Mouse (Mus musculus) layer of hippocampus, adult 11-12 months (tissue): ENCODE measurements around the gene Tomm40l.

Source experiments
- DNase-seq: peaks from one replicate; pipeline ENCODE4 v3.0.0; 2022; ENCODE audit warnings: low spot score

Tomm40l gene

GRCm38 (mm10) chr1:171193911-171194830 is 28.1 kb downstream of the Tomm40l start:
- DNase-seq = no peak

DNA sequence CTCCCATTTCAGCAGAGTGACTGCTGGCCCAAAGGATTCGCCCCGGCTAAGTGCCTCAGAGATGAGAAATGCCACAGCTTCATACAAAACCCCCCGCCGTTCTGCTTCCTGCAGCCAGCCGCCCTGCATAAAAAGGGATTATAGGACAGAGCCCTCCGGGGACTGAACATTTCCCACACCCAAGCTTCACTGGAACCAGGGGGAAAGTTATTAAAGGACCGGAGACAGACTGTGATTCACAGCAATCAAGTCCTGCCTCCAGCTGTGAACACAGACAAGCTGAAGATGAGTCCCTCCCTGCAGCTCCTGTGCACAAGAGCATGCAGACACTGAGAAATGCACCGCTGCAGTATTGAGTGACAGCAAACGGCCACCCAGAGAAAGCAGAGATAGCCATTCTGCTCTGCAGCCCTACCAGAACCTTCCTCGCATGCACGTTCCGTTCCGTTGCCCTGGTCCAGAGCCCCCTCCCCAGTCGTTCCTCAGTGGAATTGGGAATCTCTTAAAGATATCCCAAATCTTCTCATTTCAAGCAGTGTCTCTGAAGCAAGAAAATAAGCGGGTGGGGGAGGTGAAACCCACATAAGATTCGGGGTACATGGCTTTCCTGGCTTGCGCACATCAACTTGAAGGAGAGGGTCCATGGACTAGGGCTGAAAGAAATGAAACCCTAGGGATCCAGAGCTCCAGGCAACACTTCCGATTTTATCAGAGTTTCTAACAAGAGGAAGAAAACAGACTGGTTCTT is 29.0 kb downstream of the Tomm40l start:
- no peak for DNase-seq

DNA sequence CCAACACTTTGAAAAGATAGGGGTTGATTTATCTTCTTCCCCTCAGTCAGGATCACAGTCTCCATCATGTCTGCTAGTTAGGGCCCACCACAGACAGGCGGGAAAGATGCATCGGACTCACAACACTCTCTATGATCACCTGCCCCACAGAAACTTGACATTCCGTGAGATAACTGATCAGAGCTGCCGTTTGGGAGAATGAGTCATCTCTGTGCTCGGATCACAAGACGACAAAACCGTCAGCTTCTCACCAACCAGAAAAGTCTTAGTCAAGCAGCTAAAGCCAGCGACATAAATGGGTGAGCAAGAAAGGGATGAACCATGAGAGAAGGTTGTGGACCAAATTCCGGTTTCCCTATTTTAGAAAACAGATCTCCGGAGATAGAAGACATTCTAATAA is 30.0 kb downstream of the Tomm40l start:
- DNase-seq = no peak

DNA sequence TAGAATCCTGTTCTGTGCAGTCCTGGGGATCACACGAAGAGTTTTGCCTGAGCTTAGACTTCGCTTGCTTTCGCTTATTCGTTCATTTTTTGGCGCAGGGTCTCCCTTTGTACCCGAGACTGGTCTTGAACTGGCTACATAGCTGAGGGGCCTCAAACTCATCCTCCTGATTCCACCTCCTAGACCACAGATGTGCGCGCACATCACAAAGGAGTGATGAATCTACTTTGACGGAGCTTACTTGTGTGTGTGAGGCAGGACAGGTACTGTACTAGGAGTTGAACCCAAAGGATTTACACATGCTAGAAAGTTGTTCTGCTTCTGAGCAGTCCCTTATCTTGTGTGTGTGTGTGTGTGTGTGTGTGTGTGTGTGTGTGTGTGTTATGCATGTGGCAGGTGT is 31.5 kb downstream of the Tomm40l start:
- no peak for DNase-seq

- DNase-seq = no peak
These were observed 32.7 kb downstream of the Tomm40l start for GRCm38 (mm10) chr1:171189476-171190114.

- no peak for DNase-seq
These were observed 33.3 kb downstream of the Tomm40l start for GRCm38 (mm10) chr1:171189046-171189445.

DNA sequence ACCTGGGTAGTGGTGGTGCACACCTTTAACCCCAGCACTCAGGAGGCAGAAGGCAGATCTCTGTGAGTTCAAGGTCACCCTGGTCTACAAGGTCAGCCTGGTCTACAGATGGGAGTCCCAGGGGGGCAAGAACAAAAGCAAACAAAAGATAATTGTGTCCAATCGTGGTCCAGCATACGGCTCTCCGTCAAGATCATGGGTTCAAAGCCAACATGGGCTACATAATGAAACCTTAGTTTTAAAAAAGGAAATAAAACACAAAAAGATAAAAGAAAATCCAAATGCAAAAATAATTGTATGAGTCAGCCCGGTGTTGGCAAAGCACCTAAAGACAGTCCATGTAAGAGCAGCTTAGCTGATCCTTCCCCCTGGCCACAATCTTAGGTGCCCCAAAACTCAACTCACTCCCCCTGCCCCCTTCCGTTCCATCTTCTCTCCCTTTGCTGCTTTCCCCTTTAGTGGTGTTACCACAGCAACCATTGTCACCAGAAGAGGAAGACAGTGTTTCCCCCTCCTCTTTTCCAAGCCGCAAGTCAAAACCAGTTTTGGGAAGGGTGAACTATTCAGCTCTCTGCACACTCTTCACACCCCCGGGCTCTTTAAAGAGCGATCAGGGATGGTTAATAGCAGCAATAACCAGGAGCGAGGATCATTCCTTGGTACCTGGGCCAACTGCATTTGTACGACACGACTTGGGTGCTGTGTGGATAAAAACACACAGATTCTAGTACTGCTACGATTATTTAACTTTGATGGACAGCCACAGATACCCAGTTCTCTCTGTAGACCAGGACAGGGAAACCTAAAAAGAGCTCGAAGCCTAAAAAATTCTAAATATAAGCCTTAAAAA is 34.2 kb downstream of the Tomm40l start:
- DNase-seq = no peak

DNA sequence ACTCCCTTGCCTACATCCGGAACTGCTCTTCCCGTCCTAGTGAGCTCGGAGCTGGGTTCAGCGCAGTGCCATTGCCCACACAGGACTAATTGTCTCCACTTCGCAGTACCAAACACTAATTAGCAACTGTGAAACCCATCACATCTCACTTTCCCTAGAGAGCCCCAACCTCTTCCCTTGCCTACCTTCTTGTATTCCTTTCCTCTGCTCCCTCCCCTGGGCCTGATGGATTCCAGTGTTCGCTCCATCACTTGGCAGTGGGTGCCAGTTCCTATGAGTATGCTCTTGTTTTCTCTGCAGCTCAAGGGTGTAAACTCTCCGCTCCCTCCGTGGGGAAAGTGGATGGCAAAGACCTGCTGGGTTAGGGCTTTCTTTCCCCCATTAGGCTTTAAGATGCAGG is 36.7 kb downstream of the Tomm40l start:
- DNase-seq = no peak

DNA sequence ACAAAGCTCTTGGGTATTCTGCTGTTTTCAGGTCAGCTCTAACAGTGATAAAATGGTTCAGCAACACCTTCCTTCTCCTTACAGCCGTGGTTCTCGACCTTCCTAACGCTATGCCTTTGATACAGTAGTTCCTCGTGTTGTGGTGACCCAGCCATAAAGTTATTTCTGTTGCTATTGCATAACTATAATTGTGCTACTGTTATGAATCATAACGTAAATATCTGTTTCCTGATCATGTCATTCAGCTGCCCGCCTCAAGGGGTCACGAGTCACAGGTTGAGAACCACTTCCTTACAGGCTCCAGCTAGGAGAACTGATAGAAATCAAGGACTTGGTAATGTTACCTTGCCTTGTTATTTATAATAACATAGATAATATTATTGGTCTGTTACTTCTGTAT is 38.0 kb downstream of the Tomm40l start:
- no peak for DNase-seq

DNA sequence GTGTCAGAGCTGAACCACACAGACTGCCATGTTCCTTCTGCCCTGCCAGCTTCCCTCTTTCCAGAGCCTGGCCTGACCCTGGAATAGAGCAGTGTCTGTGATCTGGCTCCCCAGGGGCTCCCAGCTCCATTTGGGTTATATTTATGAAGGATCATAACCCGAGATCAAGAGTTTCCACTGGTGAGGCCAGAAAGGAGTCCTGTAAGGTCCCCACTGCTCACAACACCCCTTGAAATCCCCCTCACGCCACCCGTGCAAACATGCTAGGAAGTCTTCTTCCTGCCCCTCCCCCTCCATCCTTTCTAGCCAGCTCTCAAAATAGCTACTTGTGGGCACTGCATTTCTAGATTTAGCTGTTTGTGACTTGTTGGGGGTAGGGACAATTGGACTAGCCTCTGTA is 38.7 kb downstream of the Tomm40l start:
- peak; percentile 23 for DNase-seq

DNA sequence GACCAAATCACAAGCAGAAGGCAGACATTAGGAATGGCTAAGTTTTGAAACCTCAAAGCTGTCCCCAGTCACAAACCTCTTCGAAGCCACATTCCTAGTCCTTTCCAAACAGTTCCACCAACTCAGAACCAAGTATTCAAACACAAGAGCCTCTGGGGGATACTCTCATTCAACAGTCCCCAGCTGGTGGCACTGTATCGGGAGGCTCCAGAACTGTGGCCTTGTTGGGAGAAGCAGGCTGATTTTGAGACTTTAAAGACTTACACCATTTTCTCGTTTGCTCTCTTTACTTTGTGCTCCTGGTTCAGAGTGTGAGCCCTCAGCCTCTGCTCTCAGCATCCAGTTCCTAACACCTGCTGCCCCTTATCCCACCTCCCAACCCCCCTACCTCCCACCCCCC is 39.3 kb downstream of the Tomm40l start:
- DNase-seq = no peak

DNA sequence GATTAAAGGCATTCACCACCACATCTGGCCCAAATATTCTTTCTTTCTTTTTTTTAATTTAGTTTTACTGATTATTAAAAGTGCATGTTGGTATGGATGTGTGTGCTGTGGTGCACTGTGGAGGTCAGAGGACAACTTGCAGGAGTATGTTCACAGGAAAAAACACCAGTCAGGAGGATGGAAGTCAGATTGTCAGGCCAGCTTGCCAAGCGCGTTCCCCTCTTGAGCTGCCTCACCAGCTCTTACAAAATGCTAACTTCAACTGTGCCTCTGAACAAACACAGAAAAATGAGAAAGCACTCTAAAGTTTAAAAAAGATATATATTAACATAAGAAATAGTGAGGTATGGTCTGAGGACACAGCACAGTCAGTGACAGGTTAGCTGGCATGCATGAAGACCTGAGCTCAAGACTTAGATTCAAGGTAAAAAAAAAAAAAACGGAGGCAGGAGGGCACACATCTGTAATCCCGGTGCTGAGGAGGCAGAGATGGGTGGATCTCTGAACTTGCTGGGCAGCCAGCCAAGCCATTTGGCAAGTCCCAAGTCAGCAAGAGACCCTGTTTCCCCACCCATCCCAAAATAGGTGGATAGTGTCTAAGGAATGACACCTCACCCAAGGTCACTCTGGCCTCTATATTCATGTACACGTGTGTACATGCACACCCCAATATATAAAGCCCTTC is 42.7 kb downstream of the Tomm40l start:
- no peak for DNase-seq

DNA sequence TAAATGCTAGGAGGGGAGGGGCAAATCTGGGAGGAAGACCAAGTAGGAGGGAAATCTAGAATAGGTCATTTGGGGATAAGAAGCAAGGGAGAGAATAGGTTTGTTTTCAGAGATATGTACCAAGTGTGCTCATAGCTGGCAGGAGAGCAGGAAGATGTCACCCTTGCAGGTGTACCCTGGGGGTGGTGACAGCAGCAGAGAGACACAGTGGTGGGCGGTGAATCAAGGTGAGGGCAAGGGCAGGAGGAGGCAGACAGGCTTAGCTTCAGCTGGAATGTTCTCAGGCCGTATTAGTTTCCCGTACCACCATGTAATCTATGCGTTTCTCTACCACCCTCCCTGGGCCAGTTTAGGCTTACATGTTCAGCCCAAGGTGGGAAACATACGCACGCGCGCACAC is 49.5 kb downstream of the Tomm40l start:
- DNase-seq = no peak

DNA sequence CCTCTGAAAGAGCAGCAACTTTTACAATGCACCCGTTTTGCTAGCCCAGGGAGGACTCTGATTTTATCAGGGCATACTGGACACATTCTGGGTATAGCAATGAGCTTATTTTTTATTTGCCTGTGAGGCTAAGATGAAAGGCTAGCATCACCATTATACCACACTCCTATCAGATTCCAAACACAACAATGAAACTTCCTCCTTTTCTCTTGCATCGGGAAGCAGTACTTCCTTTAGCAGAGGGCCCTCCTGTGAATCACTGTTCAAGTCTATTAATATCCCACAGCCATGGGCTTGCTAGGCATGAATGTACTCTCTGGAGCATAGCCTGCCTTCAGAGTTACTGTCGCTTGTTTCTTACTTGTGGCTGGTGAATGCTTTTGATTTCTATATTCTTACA is 51.2 kb downstream of the Tomm40l start:
- DNase-seq = no peak

- DNase-seq = no peak
These were observed 52.4 kb downstream of the Tomm40l start for GRCm38 (mm10) chr1:171169913-171170312.

DNA sequence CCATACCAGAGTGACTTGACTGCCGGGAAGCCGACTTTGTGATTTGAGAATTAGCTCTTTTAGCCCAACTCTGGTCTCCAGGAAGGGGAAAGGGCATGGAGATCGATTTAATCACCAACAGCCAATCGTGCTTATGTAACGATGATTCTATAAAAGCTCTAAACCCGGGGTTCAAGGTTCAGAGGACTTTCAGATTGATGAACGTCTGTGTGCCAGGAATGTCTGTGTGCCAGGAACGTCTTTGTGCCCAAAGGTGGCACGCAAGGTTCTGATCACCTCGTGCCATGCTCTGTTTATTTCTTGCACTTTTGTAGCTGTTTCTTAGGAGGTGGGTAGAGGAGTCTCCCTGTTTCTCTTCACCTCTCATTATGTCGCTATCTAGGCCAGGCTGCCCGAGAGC is 53.4 kb downstream of the Tomm40l start:
- DNase-seq = no peak
